Mouse (Mus musculus) 416B (cell line): ENCODE measurements around the gene Unc93b1.
"Not testable (repeated sequence)": the region's sequence is repeated elsewhere in the genome, so short reads cannot be mapped to it uniquely, and the experiment has no call there.

Experiments used
- DNase-seq: peaks from one replicate; pipeline ENCODE4 v3.0.0; 2011; ENCODE audit warnings: low read depth

Unc93b1 gene

DNA sequence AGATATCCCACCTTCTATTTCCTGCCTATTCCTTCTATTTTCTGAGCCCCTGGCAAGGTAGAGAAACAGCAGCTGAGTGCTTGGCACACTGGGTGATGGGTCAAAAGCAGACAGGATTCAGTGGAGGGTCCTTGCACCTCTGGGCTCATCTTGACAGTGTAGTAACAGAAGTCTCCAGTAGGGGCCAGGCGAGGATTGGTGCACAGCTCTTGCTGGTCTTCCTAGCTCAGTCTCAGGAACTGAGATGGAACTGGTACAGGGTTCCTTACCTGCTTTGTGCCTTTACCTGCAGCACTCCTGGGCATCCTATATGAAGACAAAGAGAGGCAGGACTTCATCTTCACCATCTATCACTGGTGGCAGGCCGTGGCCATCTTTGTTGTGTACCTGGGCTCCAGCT, 11.7 kb downstream of the Unc93b1 start:
- peak; percentile 63 for DNase-seq

DNA sequence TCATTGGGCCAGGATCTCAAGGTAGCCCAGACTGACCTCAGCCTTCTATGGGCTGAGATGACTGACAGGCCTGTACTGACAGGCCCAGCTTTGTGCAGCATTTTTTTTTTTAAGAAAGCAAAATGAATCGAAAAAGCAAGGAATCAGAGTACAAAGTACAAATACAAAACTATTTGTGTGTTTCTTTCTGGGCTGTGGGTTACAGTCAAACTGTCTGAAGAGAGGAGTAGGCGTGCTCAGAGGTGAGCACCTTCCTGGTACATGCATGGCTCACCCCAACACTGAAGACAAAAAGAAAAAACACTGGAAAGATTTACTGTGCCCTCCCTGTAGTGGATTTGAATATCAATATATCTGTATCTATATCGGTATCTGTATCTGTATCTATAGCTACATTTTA, 12.8 kb downstream of the Unc93b1 start:
- no peak for DNase-seq

DNA sequence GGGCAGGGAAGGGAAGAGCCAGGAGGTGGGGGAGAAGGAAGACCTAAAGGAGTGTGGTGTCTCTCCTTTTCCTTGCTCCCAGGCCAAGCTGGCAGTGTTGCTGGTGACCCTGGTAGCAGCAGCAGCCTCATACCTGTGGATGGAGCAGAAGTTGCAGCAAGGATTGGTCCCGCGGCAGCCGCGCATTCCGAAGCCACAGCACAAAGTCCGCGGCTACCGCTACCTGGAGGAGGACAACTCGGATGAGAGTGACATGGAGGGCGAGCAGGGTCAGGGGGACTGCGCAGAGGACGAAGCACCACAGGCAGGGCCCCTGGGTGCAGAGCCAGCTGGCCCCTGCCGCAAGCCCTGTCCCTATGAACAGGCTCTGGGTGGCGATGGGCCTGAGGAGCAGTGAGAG, 13.6 kb downstream of the Unc93b1 start:
- no peak for DNase-seq

DNA sequence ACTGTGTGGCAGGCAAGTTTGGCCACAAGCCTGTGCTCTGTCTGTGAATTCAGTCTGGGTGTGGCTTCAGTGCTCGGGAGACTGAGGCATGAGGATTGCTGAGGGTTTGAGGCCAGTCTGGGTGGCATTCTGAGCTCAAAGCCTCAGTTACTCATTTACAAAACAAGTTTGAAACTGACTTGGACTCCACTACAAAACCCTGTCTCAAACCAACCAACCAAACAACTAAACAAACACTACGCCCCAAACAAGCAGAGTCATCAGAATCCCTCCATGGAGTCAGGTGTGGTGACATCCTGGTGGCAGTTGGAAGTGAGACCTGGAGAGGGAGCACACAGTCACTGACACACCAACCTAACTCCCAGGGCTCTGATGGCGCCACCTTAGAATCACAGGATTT, 15.3 kb downstream of the Unc93b1 start:
- no peak for DNase-seq

DNA sequence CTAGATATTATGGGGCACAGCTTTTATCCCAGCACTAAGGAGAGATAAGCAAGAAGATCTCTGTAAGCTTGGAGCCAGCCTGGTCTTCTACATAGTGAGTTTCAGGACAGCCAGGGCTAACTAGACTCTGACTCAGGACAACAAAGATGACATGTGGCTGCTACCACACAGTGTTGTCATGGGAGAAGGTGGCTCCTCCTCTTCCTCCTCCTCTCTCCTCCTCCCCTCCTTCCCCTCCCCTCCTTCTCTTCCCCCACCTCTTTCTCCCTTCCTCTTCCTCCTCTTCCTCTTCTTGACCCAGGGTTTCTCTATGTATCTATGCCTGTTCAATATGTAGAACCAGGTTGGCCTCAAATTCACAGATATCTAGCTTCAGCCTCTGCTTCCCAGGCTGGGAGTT, 16.5 kb downstream of the Unc93b1 start:
- no peak for DNase-seq

DNA sequence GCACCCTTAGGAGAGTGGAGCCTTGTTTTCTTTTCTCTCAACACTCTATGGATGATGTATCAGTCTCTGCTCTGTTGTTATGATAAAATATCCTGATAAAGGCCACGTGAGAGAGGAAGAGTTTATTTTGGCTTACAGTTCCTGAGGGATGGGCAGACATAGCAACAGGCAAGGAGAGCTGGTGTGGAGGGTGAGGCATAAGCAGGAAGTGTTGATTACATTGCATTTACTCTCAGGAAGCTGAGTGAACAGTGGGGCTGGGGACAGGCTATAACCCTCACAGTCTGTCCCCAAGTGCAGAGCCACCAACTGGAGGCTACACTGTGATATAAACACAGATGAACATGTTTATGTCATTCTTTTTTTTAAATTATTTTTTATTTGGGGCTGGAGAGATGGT, 17.1 kb downstream of the Unc93b1 start:
- DNase-seq: no peak

DNA sequence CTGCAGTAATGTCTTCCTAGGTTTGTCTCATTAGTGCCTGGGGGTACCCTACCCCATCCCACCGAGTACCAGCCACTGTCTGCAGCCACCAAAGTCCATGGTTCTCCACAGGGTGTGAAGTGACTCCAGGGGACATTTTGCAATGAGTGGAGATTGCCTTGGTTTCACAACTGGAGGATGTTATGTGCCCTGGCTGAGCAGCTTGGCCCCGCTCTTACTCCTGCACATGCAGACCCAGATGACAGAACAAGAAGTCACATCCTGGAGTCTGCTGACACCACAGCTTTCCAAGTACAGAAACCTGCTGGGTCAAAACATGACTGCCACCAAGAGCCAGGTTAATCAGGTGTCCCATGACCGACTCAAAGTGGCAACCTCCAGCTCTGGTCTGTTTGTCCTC, 20.0 kb downstream of the Unc93b1 start:
- DNase-seq: no peak

DNA sequence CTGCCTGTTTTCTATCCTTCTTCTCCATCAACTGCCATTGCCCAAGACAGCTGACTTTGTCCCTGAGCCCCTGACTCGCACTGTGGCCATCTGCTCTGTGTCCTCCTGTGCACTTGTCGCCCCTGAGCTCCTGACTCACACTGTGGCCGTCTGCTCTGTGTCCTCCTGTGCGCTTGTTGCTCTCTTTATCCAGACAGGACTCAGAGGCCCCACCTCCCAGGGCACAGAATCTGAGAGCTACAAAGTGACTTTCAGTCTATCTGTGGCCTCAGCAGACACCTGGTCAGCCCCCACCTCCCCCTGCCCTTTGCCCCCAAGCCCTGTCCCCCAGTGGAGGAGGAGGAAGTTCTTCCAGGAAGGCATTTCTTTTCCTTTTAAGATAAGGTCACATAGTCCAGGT, 20.8 kb downstream of the Unc93b1 start:
- no peak for DNase-seq

DNA sequence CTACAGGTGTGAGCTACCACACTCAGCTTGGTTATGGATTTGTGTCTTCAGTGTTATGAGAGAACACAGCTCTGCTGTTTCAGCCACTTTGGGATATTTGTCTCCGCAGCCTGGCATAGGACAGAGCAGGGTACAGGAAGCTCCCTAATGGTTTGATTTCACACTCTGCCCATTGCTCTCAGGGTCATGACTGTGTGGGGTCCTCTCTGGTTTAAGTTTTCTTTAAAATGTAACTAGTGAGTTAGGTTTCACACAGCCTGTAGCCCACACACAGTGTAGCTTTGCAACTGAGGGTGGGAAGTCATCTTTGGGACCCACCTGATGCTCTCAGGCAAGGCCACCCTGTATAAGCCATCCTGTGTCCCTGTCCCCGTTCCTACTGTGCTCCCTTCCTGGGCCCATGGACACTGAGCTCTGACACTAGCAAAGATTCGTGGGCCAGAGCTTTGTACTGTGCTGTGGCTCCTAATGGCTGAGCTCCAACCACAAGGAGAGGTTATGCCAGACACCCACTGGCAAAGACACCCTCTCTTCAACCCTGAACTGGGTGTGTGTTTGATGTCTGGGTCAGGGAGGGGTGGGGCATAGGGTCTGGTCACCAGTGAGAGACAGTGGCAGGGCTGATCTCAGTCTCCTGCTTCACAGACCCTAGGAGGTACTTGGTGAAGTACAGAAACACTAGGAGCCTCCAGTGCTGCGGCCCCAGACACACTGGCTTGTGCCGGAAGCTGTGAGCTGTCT, 22.5 kb downstream of the Unc93b1 start:
- DNase-seq: not testable (repeated sequence)

DNA sequence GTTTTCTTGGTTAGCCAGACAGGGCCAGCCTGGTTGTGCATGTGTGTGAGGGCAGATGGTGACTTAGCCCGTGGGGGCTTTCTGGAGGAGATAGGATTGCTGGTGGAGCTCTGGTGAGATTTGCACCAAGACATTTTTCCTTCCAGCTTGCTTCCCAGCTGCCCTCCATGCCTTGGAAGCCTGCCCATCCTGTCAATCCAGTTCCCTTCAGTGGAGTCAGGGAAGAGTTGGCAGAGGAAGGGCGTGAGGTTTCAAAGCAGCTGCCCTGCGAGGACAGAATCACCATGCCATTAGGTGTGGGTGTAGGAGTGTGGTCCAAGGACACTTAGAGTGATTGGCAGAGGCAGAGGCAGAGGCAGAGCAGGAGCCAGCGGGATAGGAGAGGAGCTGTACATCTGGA, 23.5 kb downstream of the Unc93b1 start, which contains the start of gene Aldh3b3:
Aldh3b3 (plus strand) TSS at position 176 of the 400 bp plus-strand sequence.
- DNase-seq: no peak

DNA sequence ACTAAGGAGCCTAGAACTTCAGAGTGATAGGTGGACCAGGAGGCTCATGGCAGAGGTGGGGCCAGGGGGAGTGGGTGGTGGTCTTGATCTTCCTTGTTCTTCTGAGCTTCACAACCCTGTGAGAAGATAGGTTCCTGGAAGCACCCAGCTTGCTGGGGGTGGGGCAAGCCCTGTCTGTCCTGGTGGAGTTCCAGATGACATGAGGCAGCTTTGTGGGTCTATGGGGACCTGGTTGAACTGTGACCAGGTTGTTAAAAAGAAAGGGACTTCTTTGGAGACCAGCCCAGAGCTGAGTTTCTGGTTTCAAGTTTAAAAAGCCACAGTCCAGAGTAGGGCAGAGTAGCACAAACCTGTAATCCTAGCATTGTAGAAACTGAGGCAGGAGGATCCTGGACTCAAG, 24.0 kb downstream of the Unc93b1 start:
- DNase-seq: no peak

DNA sequence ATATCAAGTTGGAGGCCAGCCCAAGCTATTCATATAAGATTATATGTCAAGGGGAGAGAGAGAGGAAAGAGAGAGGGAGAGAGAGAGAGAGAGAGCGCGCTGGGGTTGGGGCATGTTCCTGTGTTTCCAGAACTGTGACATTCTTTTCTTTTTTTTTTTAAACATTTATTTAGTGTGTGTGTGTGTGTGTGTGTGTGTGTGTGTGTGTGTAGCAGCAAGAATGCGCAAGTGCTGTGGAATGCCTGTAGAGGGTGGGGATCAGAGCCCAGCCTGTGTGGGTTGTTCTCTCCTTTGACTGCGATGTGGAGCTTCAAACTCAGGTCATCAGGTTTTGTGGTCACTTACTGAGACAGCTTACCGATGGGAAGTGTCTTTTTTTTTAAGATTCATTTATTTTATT, 25.2 kb downstream of the Unc93b1 start:
- DNase-seq: no peak

DNA sequence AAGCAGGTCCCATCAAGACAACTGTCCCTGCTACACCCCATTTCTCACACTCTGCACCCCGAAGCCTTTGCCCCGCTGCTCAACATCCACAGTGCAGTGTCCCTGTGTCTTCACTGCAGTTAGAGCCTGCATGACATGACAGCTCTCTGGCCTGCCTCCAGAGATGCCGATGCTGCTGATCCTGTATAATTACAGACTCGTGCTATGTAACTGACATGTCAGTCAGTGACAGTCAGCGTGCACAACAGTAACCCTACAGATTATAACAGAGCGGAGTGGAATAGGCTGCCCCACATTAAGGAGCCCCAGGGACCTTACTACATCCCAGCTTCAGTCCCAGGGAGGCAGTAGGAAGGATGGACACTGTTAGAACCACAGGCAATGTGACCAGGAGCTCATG, 26.8 kb downstream of the Unc93b1 start:
- not testable (repeated sequence) for DNase-seq

DNA sequence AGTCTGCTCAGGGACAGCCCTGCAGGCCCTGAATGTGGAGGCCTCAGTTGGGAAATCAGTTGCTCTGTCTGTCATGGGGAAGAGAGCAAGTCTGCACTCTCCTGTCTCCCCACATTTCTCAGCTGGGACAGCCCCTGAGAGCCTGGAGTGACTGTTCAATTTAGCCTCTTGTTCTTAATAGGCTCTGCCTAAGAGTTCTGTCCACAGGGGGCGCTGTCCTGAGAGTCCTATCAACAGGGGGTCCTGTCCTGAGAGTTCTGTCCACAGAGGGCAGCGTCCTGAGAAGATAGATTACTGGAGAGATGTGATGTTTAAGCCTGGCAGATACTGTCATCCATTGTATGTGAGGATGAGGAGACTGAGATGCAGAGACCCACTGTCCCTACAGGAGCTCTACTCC, 27.5 kb downstream of the Unc93b1 start:
- DNase-seq: peak; percentile 57

DNA sequence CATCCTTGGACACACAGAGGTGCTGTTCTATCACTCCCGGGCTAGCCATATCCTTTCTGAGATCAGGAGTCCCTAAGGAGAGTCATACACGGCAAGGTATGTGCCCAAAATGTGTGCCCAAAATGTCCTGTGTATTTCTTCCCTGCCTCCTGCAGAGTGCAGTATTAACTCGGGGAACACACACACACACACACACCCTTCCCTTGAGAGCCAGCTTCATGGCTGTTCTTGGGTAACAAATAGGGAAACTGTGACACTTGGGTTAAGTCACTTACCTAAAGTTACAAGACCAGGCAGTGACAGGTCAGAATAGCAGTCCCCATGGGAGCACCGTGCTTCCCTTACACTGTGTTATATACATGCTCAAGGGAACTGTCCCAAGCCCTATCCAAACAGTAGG, 29.0 kb downstream of the Unc93b1 start:
- peak; percentile 63 for DNase-seq

DNA sequence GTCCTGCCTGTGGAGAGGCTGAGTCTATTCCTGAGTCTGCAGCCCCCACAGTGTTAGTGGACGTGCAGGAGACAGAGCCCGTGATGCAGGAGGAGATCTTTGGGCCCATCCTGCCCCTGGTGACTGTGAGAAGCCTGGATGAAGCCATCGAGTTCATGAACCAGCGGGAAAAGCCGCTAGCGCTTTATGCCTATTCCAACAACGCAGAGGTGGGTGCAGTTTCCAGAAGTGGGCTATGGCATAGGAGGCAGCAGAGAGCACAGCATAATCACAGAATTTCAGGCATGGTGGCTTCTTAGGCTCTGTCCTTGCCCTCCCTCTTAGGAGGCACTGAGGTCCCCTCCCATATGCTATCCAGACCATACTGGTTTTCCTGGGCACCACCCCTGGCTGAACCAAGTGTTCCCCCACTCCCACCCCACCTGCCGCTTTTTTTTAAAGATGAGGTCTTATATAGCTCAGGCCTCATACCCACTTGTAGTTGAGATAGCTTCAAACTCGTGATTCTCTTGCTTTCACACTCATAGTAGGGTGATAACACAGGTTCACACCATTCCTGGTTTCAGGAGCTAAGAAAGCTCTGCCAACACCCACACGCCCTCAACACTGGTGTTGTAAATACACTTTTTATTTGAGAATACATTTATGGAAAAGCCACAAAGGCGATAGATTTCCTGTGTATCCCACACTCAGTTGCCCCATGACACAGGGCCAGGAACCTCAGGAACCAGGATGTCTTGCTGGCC, 31.5 kb downstream of the Unc93b1 start:
- DNase-seq: no peak

DNA sequence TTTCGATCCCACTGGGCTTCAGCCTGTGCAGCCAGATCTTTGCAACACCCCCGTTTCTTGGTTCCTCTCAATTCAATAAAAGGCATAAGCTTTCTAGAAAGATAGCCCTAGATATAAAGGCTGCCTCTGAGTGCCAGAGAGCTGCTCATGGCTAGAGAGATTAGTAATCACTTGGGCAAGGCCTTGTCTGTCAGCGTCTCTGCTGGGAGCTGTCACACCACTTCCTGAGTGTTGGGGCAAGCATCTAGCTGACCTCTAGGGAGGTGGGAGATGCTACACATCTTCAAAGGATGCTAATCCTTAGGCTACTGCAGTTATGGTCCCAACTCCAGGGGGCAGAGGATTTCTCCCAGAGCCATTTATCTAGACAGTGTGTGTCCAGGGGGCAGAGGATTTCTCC, 32.3 kb downstream of the Unc93b1 start:
- peak; percentile 49 for DNase-seq

DNA sequence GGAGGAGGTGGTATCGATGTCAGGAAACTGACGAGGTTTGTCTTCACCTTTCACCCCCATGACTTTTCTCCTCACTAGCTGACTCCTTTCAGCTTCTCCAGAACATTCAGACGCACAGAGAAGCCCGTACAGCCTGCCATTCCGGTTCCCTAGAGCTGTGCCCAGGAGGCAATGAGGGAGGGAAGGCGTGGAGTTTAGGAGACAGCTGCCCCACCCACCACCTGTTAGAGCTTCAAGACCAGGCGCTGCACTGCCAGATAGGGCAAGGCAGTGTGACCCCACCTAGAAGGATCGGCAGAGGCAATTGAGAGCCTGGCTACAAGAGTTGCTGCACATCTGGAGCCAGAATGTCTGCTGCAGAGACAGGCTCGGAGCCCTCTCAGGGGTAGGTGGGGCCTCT, 37.2 kb downstream of the Unc93b1 start, which contains the start of gene Aldh3b2:
Aldh3b2 (plus strand) TSS at position 100 of the 400 bp plus-strand sequence.
- no peak for DNase-seq

DNA sequence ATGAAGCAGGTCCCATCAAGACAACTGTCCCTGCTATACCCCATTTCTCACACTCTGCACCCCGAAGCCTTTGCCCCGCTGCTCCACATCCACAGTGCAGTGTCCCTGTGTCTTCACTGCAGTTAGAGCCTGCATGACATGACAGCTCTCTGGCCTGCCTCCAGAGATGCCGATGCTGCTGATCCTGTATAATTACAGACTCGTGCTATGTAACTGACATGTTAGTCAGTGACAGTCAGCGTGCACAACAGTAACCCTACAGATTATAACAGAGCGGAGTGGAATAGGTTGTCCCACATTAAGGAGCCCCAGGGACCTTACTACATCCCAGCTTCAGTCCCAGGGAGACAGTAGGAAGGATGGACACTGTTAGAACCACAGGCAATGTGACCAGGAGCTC, 39.6 kb downstream of the Unc93b1 start:
- DNase-seq: not testable (repeated sequence)

DNA sequence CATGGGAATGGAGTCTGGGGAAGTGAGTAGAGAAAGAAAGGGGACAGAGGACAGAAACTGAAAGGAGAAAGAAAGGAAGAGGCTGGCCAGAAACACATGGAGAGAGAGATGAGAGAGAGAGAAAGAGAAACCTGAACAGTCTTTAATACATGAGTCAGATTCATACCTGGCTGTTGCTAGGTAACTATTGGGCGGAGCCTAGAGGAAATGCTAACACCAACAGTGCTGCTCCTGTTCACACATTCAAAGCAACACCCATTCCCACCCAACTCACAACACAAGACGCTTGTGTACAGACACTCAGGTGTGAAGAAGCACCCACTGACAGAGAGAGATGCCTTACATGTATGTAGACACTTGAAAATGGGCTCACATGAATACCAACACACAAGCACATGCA, 40.9 kb downstream of the Unc93b1 start:
- DNase-seq: no peak

DNA sequence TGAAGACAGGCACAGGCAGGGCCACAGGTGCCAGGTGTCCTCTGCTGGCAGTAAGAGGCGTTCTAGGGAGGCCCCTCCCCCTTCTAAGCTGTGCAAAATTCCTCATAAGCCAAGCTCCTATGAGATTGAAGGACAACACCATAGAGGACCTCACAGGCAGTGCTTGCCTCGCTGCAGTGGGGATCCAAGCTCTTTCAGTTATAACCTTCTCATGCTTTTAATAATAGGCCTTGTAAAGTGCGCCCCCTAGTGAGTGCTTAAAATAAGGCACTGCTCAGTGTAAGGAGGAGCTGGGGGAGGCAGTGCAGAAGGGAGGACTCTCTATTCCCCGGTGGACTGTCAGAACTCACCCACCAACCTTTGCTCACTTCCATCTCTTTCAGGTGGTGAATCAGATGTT, 45.3 kb downstream of the Unc93b1 start:
- peak; percentile 85 for DNase-seq

DNA sequence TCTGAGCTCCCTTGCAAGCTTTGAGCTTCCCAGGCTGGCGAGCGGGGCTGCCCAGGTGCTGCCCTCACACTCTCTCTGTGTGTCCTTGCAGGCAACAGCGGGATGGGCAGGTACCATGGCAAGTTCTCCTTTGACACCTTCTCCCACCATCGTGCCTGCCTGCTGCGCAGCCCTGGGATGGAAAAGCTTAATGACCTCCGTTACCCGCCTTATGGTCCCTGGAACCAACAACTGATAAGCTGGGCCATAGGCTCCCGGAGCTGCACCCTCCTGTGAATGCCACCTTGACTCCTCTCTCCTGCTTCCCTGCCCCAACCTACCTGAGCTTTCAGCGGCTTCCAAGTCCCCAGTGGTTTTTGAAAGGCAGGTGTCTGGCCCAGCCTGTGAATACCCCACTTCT, 45.9 kb downstream of the Unc93b1 start:
- DNase-seq: no peak

DNA sequence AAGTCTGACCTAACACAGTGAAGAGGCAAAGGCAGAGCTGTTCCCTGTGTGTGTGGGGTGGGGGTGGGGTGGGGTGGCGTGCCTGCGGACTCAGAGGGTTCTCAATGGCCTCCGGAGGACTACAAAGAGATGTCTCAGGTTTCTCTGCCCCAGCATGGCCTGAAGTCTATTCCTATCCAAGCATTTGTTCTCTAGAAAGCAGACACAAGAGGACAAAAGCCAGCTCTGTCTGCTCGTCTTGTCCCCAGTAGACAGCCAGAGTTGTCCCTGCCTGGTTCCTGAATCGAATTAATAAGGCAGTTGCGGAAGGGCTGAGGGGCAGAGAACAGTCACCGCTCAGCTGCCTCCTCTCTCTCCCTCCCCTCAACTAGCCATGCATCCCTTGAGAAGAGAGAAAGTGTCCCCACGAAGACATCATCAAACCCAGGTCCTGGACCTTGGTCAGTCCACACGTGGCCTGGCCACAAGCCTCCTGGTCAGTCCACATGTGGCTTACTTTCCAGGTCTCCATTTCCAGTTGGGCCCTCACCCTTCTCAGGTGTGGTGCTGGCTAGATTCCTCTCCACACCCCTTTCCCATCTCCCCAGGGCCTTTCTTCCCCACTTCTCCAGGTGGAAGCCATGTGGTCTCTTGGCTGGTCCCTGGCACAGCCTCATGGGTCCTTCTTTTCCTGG, 48.7 kb downstream of the Unc93b1 start:
- DNase-seq: no peak
